Comparison of ENCODE assay signal across 16 mouse cellular contexts in genomic region chr7:45695098-45695497, GRCm38 (mm10). TPM values are rescaled to one million over a fixed set of nuclear protein-coding genes. Genes with fewer than 3 reads are reported as not detected.
DNase-seq lines count a peak whose midpoint lies in the region; ATAC-seq and TF ChIP-seq lines count a peak whose summit lies in the region.
"Had no signal": no experiment of that assay in that cellular context is flagged by ENCODE, and none has a peak within 500 bp of the region (broad histone marks: within the 10 kb centered on the region; RNA-seq: fewer than 3 reads in every experiment).

No protein-coding gene starts in this region.

- H3K27ac ChIP-seq in hindbrain, embryonic 11.5 days (ENCODE audit: low read depth, low read length), result no peak overlapping the region
- H3K27ac ChIP-seq in hindbrain, postnatal 0 days, result no peak overlapping the region
- H3K27ac ChIP-seq in embryonic facial prominence, embryonic 10.5 days (replicated peaks), result peak overlapping the region; percentile 54; the same call in 1 of the 2 replicates
- peak overlapping the region; percentile 80 for H3K27ac ChIP-seq in limb, embryonic 12.5 days
- H3K27ac ChIP-seq: liver, embryonic 14.5 days; stomach, embryonic 15.5 days had no signal

- H3K9ac ChIP-seq in hindbrain, embryonic 11.5 days (ENCODE audit: low read depth, low read length), result no peak overlapping the region
- no peak overlapping the region for H3K9ac ChIP-seq in hindbrain, postnatal 0 days (replicated peaks; ENCODE audit: low read length)
- no peak overlapping the region for H3K9ac ChIP-seq in limb, embryonic 12.5 days (replicated peaks)
- H3K9ac ChIP-seq: liver, embryonic 14.5 days; stomach, embryonic 15.5 days had no signal

- WGBS in hindbrain, embryonic 11.5 days, result 9% methylated on average over 6 of the region's 6 CpGs
- WGBS in hindbrain, postnatal 0 days, result 11% methylated on average over 6 of the region's 6 CpGs
- 18% methylated on average over 6 of the region's 6 CpGs for WGBS in embryonic facial prominence, embryonic 10.5 days
- WGBS in limb, embryonic 12.5 days, result 7% methylated on average over 6 of the region's 6 CpGs

- no peak for TF ChIP-seq CTCF in hindbrain, postnatal 0 days (IDR thresholded peaks at IDR 0.05; ENCODE audit: low read depth)

- peak; percentile 45 for DNase-seq in hindbrain, embryonic 11.5 days (ENCODE audit: low spot score)
- no peak for DNase-seq in hindbrain, postnatal 0 days (ENCODE audit: low spot score)
- DNase-seq in CD4-positive helper T cell, adult 2 months (ENCODE audit: low read depth, low spot score), result peak; percentile 62
- DNase-seq in embryonic facial prominence, embryonic 10.5 days (ENCODE audit: low spot score), result peak; percentile 68
- DNase-seq in left cerebral cortex, postnatal 10 days (ENCODE audit: extremely low spot score in 1 of 2, low spot score in 2 of 2), result no peak
- DNase-seq in adrenal gland, postnatal 25 days, result no peak
- DNase-seq in cerebellum, postnatal 25 days, result no peak
- DNase-seq: cerebellum, postnatal 10 days; heart, adult 18-20 months; heart, postnatal 10 days; lung, postnatal 36 days; right cerebral cortex, postnatal 4 days had no signal

- H3K4me2 ChIP-seq in hindbrain, embryonic 11.5 days (replicated peaks; ENCODE audit: low read depth, low read length), result no peak overlapping the region
- H3K4me2 ChIP-seq in hindbrain, postnatal 0 days (ENCODE audit: low read depth, low read length), result no peak overlapping the region
- H3K4me2 ChIP-seq in limb, embryonic 12.5 days, result no peak overlapping the region
- H3K4me2 ChIP-seq: stomach, embryonic 15.5 days had no signal

- H3K27me3 ChIP-seq in hindbrain, embryonic 11.5 days (ENCODE audit: control insufficient read depth, insufficient read depth, low read length), result peaks cover 18% of the 10 kb centered on the region
- H3K27me3 ChIP-seq in hindbrain, postnatal 0 days (ENCODE audit: insufficient read depth, low read length), result no peaks in the 10 kb centered on the region
- peaks cover 29% of the 10 kb centered on the region for H3K27me3 ChIP-seq in embryonic facial prominence, embryonic 10.5 days (replicated peaks; ENCODE audit: low read depth, poor library complexity, severe bottlenecking)
- peaks cover 24% of the 10 kb centered on the region for H3K27me3 ChIP-seq in limb, embryonic 12.5 days

- H3K9me3 ChIP-seq in hindbrain, embryonic 11.5 days (ENCODE audit: control insufficient read depth, low read length), result no peaks in the 10 kb centered on the region
- no peaks in the 10 kb centered on the region for H3K9me3 ChIP-seq in hindbrain, postnatal 0 days (ENCODE audit: low read length)
- H3K9me3 ChIP-seq in embryonic facial prominence, embryonic 10.5 days, result no peaks in the 10 kb centered on the region
- H3K9me3 ChIP-seq in limb, embryonic 12.5 days, result no peaks in the 10 kb centered on the region
- H3K9me3 ChIP-seq: stomach, embryonic 15.5 days had no signal

- peak; percentile 72 for ATAC-seq in hindbrain, embryonic 11.5 days (ENCODE audit: low FRiP score)
- no peak for ATAC-seq in hindbrain, postnatal 0 days
- peak; percentile 30; the same call in 1 of the 2 replicates for ATAC-seq in limb, embryonic 12.5 days (ENCODE audit: insufficient number of reproducible peaks, insufficient read depth, low FRiP score, low TSS enrichment, low read depth)
- ATAC-seq: intestine, postnatal 0 days had no signal

- no peak overlapping the region for H3K4me3 ChIP-seq in hindbrain, embryonic 11.5 days (ENCODE audit: low read depth, low read length)
- no peak overlapping the region for H3K4me3 ChIP-seq in hindbrain, postnatal 0 days (ENCODE audit: low read length)
- no peak overlapping the region for H3K4me3 ChIP-seq in embryonic facial prominence, embryonic 10.5 days
- H3K4me3 ChIP-seq in limb, embryonic 12.5 days (replicated peaks), result no peak overlapping the region
- H3K4me3 ChIP-seq: stomach, embryonic 15.5 days had no signal

- H3K36me3 ChIP-seq in hindbrain, embryonic 11.5 days (ENCODE audit: control insufficient read depth, insufficient read depth, low read length), result no peaks in the 10 kb centered on the region
- no peaks in the 10 kb centered on the region for H3K36me3 ChIP-seq in hindbrain, postnatal 0 days (ENCODE audit: insufficient read depth, low read length)
- H3K36me3 ChIP-seq in embryonic facial prominence, embryonic 10.5 days (replicated peaks), result no peaks in the 10 kb centered on the region
- no peaks in the 10 kb centered on the region for H3K36me3 ChIP-seq in limb, embryonic 12.5 days
- H3K36me3 ChIP-seq: stomach, embryonic 15.5 days had no signal

- intact Hi-C loops in left cerebral cortex, postnatal 10 days (cut with DNase I), result no loop called here

- H3K4me1 ChIP-seq in hindbrain, embryonic 11.5 days (replicated peaks; ENCODE audit: control insufficient read depth, insufficient read depth, low read length), result peaks cover 1% of the 10 kb centered on the region; the same call in 1 of the 2 replicates
- H3K4me1 ChIP-seq in hindbrain, postnatal 0 days (ENCODE audit: insufficient read depth, low read length), result peaks cover 2% of the 10 kb centered on the region; the same call in 1 of the 2 replicates
- H3K4me1 ChIP-seq in embryonic facial prominence, embryonic 10.5 days, result peaks cover 45% of the 10 kb centered on the region
- peaks cover 25% of the 10 kb centered on the region for H3K4me1 ChIP-seq in limb, embryonic 12.5 days (replicated peaks)

RNA-seq across cellular contexts. Expression of gene Sec1, which starts 0.9 kb away (rescaled TPM):
- 0.29 and 0.75 TPM in 2 replicates for polyA plus RNA-seq in hindbrain, embryonic 11.5 days (2014; fragmentation: Nextera tagmentation; extraction: Ambion mirVana)
- 0.68 and 0.79 TPM in 2 replicates for total RNA-seq in hindbrain, postnatal 0 days (2014; rRNA removed)
- polyA plus RNA-seq in hindbrain, postnatal 0 days (2015; fragmentation: Nextera tagmentation; extraction: Ambion mirVana), result 0.35 and 0.48 TPM in 2 replicates
- 0.55 and 0.64 TPM in 2 replicates for polyA plus RNA-seq in embryonic facial prominence, embryonic 10.5 days (2016; fragmentation: Nextera tagmentation; extraction: Ambion mirVana)
- polyA plus RNA-seq in limb, embryonic 12.5 days (2016; fragmentation: Nextera tagmentation; extraction: Ambion mirVana), result 0.40 and 0.74 TPM in 2 replicates
- total RNA-seq in left cerebral cortex, postnatal 10 days (2021), result under 1 TPM; 0.34 to 0.39 TPM
- 0.39 TPM in 1 of 2 replicates, not detected in the other for total RNA-seq in adrenal gland, postnatal 25 days (2021)

RNA-seq across cellular contexts. Expression of gene Car11, which starts 4.5 kb away (rescaled TPM):
- polyA plus RNA-seq in hindbrain, embryonic 11.5 days (2014; fragmentation: Nextera tagmentation; extraction: Ambion mirVana), result 8.8 and 9.9 TPM in 2 replicates
- total RNA-seq in hindbrain, postnatal 0 days (2014; rRNA removed), result 89.4 and 91.0 TPM in 2 replicates
- 76.9 and 78.2 TPM in 2 replicates for polyA plus RNA-seq in hindbrain, postnatal 0 days (2015; fragmentation: Nextera tagmentation; extraction: Ambion mirVana)
- 8.5 and 9.1 TPM in 2 replicates for polyA plus RNA-seq in embryonic facial prominence, embryonic 10.5 days (2016; fragmentation: Nextera tagmentation; extraction: Ambion mirVana)
- polyA plus RNA-seq in limb, embryonic 12.5 days (2016; fragmentation: Nextera tagmentation; extraction: Ambion mirVana), result 8.8 and 12.6 TPM in 2 replicates
- 100 to 1,000 TPM; 152 to 154 TPM for total RNA-seq in left cerebral cortex, postnatal 10 days (2021)
- 15.7 and 15.8 TPM in 2 replicates for total RNA-seq in adrenal gland, postnatal 25 days (2021)

RNA-seq across cellular contexts. Expression of gene Dbp, which starts 9.8 kb away (rescaled TPM):
- polyA plus RNA-seq in hindbrain, embryonic 11.5 days (2014; fragmentation: Nextera tagmentation; extraction: Ambion mirVana), result 2.2 and 2.8 TPM in 2 replicates
- 4.2 and 12.2 TPM in 2 replicates for total RNA-seq in hindbrain, postnatal 0 days (2014; rRNA removed)
- polyA plus RNA-seq in hindbrain, postnatal 0 days (2015; fragmentation: Nextera tagmentation; extraction: Ambion mirVana), result 4.6 and 5.3 TPM in 2 replicates
- 3.6 and 4.3 TPM in 2 replicates for polyA plus RNA-seq in embryonic facial prominence, embryonic 10.5 days (2016; fragmentation: Nextera tagmentation; extraction: Ambion mirVana)
- polyA plus RNA-seq in limb, embryonic 12.5 days (2016; fragmentation: Nextera tagmentation; extraction: Ambion mirVana), result 6.4 and 8.5 TPM in 2 replicates
- total RNA-seq in left cerebral cortex, postnatal 10 days (2021), result 10 to 100 TPM; 40.9 to 51.0 TPM
- 282 and 444 TPM in 2 replicates for total RNA-seq in adrenal gland, postnatal 25 days (2021)

RNA-seq across cellular contexts. Expression of gene Ntn5, which starts 11.3 kb away (rescaled TPM):
- 0.21 and 0.22 TPM in 2 replicates for polyA plus RNA-seq in hindbrain, embryonic 11.5 days (2014; fragmentation: Nextera tagmentation; extraction: Ambion mirVana)
- 0.94 TPM in 1 of 2 replicates, not detected in the other for total RNA-seq in hindbrain, postnatal 0 days (2014; rRNA removed)
- polyA plus RNA-seq in hindbrain, postnatal 0 days (2015; fragmentation: Nextera tagmentation; extraction: Ambion mirVana), result 0.68 and 0.80 TPM in 2 replicates
- 0.28 and 0.42 TPM in 2 replicates for polyA plus RNA-seq in embryonic facial prominence, embryonic 10.5 days (2016; fragmentation: Nextera tagmentation; extraction: Ambion mirVana)
- polyA plus RNA-seq in limb, embryonic 12.5 days (2016; fragmentation: Nextera tagmentation; extraction: Ambion mirVana), result 0.13 and 0.23 TPM in 2 replicates
- total RNA-seq in left cerebral cortex, postnatal 10 days (2021), result under 1 TPM; 0.45 to 0.47 TPM
- not detected in 2 replicates for total RNA-seq in adrenal gland, postnatal 25 days (2021)
- total RNA-seq: heart, adult 18-20 months had no signal
- polyA plus RNA-seq: liver, embryonic 14.5 days had no signal

RNA-seq across cellular contexts. Expression of gene Rpl18, which starts 20.2 kb away (rescaled TPM):
- polyA plus RNA-seq in hindbrain, embryonic 11.5 days (2014; fragmentation: Nextera tagmentation; extraction: Ambion mirVana), result 904 and 927 TPM in 2 replicates
- total RNA-seq in hindbrain, postnatal 0 days (2014; rRNA removed), result 999 and 1,175 TPM in 2 replicates
- polyA plus RNA-seq in hindbrain, postnatal 0 days (2015; fragmentation: Nextera tagmentation; extraction: Ambion mirVana), result 519 and 535 TPM in 2 replicates
- polyA plus RNA-seq in embryonic facial prominence, embryonic 10.5 days (2016; fragmentation: Nextera tagmentation; extraction: Ambion mirVana), result 1,168 and 1,206 TPM in 2 replicates
- 990 and 1,038 TPM in 2 replicates for polyA plus RNA-seq in limb, embryonic 12.5 days (2016; fragmentation: Nextera tagmentation; extraction: Ambion mirVana)
- total RNA-seq in left cerebral cortex, postnatal 10 days (2021), result 100 to 1,000 TPM; 437 to 456 TPM
- 964 and 1,249 TPM in 2 replicates for total RNA-seq in adrenal gland, postnatal 25 days (2021)

Comparison
In these comparisons a context has a peak if more than half of its experiments do, and no peak if none do; other contexts are left out.
1. DNase-seq: peak in hindbrain, embryonic 11.5 days (single experiment), CD4-positive helper T cell, adult 2 months (single experiment) and embryonic facial prominence, embryonic 10.5 days (single experiment); none in hindbrain, postnatal 0 days (single experiment), left cerebral cortex, postnatal 10 days (0 of 2), adrenal gland, postnatal 25 days (single experiment) and cerebellum, postnatal 25 days (0 of 2).
2. H3K27ac ChIP-seq: peak in embryonic facial prominence, embryonic 10.5 days (single experiment) and limb, embryonic 12.5 days (single experiment); none in hindbrain, embryonic 11.5 days (single experiment) and hindbrain, postnatal 0 days (single experiment).